Mouse (Mus musculus) ES-Bruce4 (cell line): ENCODE results near the gene Ajm1. TPM values are rescaled to one million over a fixed set of nuclear protein-coding genes. Genes with fewer than 3 reads are reported as not detected.

Experiments used
- H3K27ac ChIP-seq: 2 replicates; pipeline ENCODE4 v1.5.1; 2012; ENCODE audit warnings: low read length, inconsistent platforms; ENCODE audit not compliant: insufficient read depth
- H3K27me3 ChIP-seq: 2 replicates; pipeline ENCODE4 v1.6.1; 2012; ENCODE audit warnings: mild to moderate bottlenecking, low read length, inconsistent platforms; ENCODE audit not compliant: control insufficient read depth, poor library complexity, insufficient read depth, severe bottlenecking
- H3K36me3 ChIP-seq: 2 replicates; pipeline ENCODE4 v1.6.1; 2012; ENCODE audit warnings: inconsistent platforms, mild to moderate bottlenecking, low read length, moderate library complexity; ENCODE audit not compliant: control insufficient read depth, poor library complexity, insufficient read depth, severe bottlenecking
- H3K4me1 ChIP-seq: one replicate; pipeline ENCODE4 v1.8.1; 2011; ENCODE audit warnings: low read length; ENCODE audit not compliant: control insufficient read depth, insufficient read depth
- H3K4me3 ChIP-seq: 2 replicates; pipeline ENCODE4 v1.5.1; 2011; ENCODE audit warnings: low read depth, mild to moderate bottlenecking, low read length
- H3K9ac ChIP-seq: 2 replicates; pipeline ENCODE4 v1.6.1; 2012; ENCODE audit warnings: low read depth, mild to moderate bottlenecking, inconsistent platforms; ENCODE audit not compliant: poor library complexity, severe bottlenecking
- H3K9me3 ChIP-seq: replicated peaks from 2 replicates; pipeline ENCODE4 v1.6.1; 2012; ENCODE audit warnings: mild to moderate bottlenecking, low read length, inconsistent platforms; ENCODE audit not compliant: control insufficient read depth, poor library complexity, insufficient read depth, severe bottlenecking
- CTCF ChIP-seq: IDR thresholded peaks from one replicate; pipeline ENCODE4 v1.8.1; 2011; ENCODE audit warnings: low read depth, low read length
- EP300 ChIP-seq: IDR thresholded peaks from 2 replicates; pipeline ENCODE4 v1.6.1; 2011; ENCODE audit warnings: low read depth, low read length; ENCODE audit not compliant: insufficient read depth
- POLR2A ChIP-seq: IDR thresholded peaks from one replicate; pipeline ENCODE4 v1.8.1; 2011; ENCODE audit warnings: low read length; ENCODE audit not compliant: insufficient read depth
- polyA plus RNA-seq: library from polyadenylated mRNA; stranded (reverse); fragments of >200 nt; gene quantifications from 2 replicates; pipeline ENCODE4 v1.2.4, GENCODE M21; 2011; ENCODE audit warnings: low read depth; ENCODE audit not compliant: missing spikeins, insufficient read depth, insufficient read length

The Ajm1 gene
- polyA plus RNA-seq, 1 experiment, result 0.70 TPM

GRCm38 (mm10) chr2:25600037-25600436 is 18.5 kb upstream of the Ajm1 start:
- Histone ChIP-seq H3K36me3 (peaks cover 25% of the 10 kb centered on the region), H3K4me1 (no peaks in the 10 kb centered on the region), H3K4me3 (no peak overlapping the region), H3K9me3 (no peaks in the 10 kb centered on the region), H3K27ac (no peak overlapping the region), H3K27me3 (no peaks in the 10 kb centered on the region), H3K9ac (no peak overlapping the region)
- no peak for TF ChIP-seq POLR2A
- TF ChIP-seq EP300, result no peak
- no peak for TF ChIP-seq CTCF

DNA sequence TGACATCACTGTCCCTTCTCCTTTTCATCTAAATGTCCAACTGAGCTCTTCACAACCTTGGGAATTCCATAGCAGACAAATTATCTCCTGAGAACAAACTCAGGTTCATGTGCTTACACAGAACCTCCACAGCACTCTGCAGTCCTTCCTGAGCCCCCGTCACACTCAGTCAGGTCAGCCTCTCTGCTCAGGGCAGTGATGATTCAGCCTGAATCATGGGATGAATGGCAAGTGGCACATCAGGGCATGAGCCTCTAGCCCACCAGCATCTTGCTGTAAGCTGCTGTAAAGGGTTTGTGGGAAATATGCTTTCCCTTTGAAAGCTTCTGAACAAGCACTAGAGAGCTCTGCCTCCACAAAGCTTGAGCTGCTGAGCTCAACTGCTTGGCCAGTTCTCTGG is 17.2 kb upstream of the Ajm1 start:
- H3K4me1 ChIP-seq, result no peaks in the 10 kb centered on the region
- no peak overlapping the region for H3K9ac ChIP-seq
- no peaks in the 10 kb centered on the region for H3K9me3 ChIP-seq
- no peak overlapping the region for H3K4me3 ChIP-seq
- peaks cover 29% of the 10 kb centered on the region for H3K36me3 ChIP-seq
- no peak for TF ChIP-seq CTCF
- no peak for TF ChIP-seq EP300
- TF ChIP-seq POLR2A, result no peak
- H3K27ac ChIP-seq, result no peak overlapping the region
- H3K27me3 ChIP-seq, result no peaks in the 10 kb centered on the region

DNA sequence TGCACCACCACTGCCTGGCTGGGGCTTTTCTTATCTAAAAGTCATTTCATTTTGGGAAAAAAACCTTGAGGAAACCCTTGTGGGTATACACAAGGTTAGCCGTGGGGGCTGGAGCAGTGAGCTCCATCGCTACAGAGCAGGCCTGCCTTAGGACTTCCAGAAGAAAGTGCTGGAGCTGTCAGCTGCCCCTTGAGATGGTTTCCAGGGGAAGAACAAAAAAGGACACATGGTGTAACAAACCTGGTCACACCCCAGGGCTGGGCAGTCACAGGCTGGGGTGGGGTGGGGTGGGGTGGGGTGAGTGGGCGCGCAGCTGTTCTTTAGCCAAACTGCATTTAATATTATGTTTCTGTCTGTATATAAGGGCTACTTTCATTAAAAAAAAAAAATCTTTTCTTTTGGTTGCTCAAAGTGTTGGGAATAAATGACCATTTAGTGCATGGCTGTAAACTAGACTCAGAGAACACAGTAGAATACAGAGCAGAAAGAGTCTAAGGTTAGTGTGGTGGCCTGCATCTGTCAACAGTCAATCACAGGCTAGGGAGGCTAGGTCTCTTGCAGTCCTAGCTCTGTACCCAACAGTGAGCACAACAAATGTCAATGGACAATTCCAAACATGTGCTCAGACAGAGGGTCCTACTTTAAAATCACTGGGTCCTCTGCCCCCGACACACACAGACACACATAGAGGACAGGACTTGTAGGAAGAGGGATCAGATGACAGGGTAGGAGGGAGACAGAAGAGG is 15.4 kb upstream of the Ajm1 start:
- H3K36me3 ChIP-seq, result peaks cover 30% of the 10 kb centered on the region

DNA sequence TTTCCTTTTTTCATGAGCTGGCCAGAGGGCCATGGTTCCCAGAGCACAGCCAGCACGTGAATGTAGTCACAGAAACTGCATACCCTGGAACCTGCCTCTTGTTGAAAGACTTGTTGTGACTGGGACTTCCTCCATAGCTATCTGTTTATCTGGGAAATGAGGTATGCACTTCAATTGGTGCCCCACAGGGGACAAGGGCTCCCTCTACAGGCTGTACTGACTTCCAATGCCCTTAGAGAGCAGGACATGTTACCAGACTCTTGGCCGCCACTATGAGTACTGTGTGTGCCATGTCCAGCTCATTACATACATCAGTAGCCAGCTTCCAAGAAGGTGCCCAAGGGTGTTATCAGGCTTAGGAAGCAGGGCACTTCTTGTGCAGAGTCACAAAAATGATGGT is 10.3 kb upstream of the Ajm1 start:
- TF ChIP-seq CTCF, result peak; percentile 49
- TF ChIP-seq POLR2A, result no peak
- TF ChIP-seq EP300, result no peak
- Histone ChIP-seq H3K36me3 (peaks cover 24% of the 10 kb centered on the region), H3K4me3 (no peak overlapping the region), H3K9me3 (no peaks in the 10 kb centered on the region), H3K27ac (no peak overlapping the region), H3K4me1 (no peaks in the 10 kb centered on the region), H3K9ac (no peak overlapping the region), H3K27me3 (no peaks in the 10 kb centered on the region)

More for the DNA sequence above, 15.4 kb upstream of the Ajm1 start:
- Histone ChIP-seq H3K27ac (no peak overlapping the region), H3K9me3 (no peaks in the 10 kb centered on the region), H3K27me3 (no peaks in the 10 kb centered on the region), H3K9ac (no peak overlapping the region), H3K4me1 (no peaks in the 10 kb centered on the region), H3K4me3 (no peak overlapping the region)
- TF ChIP-seq EP300 (no peak), POLR2A (no peak), CTCF (no peak)

DNA sequence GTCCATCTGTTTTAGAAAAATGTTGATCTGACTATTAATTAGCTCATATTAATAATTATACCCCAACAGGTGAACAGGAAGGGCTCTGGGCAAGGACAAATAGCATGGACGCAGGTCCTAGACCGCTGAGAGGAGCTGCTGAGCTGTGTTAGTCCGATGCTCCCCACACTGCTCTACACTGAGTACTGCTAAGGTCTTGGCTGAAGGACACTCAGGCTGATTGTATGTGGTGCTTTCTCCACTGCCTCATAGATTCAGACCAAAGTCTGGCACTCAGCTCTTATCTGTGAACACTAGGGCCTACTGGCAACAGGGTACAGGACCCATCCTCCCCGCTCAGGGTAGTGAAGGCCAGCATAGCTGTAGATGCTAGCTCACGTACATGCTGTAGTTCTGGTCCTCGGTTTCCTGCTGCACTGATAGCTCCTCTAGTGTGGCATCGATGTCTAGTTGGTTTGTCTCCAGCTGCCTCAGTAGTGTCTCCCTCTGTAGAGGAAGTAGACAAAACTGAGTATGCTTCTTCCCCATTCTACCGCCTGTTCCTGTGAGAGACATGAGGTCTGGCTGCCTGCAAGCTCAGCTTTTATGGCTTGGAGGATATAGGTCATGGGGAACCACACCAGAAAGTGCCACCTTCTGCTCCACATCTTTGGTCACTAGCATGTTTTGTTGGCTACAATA is 6.8 kb upstream of the Ajm1 start:
- Histone ChIP-seq H3K36me3 (peaks cover 7% of the 10 kb centered on the region), H3K27ac (no peak overlapping the region), H3K9me3 (no peaks in the 10 kb centered on the region), H3K4me3 (no peak overlapping the region), H3K4me1 (no peaks in the 10 kb centered on the region), H3K27me3 (no peaks in the 10 kb centered on the region), H3K9ac (no peak overlapping the region)
- TF ChIP-seq POLR2A (no peak), EP300 (no peak), CTCF (no peak)

GRCm38 (mm10) chr2:25587290-25587689 is 5.7 kb upstream of the Ajm1 start:
- no peak overlapping the region for H3K4me3 ChIP-seq
- H3K4me1 ChIP-seq, result no peaks in the 10 kb centered on the region
- H3K27ac ChIP-seq, result no peak overlapping the region
- no peak for TF ChIP-seq CTCF
- TF ChIP-seq EP300, result no peak
- TF ChIP-seq POLR2A, result no peak
- no peaks in the 10 kb centered on the region for H3K27me3 ChIP-seq
- H3K9ac ChIP-seq, result no peak overlapping the region
- peaks cover 3% of the 10 kb centered on the region; the same call in 1 of the 2 replicates for H3K36me3 ChIP-seq
- no peaks in the 10 kb centered on the region for H3K9me3 ChIP-seq
